23 mouse cellular contexts compared by ENCODE assay signal in the genomic region with DNA sequence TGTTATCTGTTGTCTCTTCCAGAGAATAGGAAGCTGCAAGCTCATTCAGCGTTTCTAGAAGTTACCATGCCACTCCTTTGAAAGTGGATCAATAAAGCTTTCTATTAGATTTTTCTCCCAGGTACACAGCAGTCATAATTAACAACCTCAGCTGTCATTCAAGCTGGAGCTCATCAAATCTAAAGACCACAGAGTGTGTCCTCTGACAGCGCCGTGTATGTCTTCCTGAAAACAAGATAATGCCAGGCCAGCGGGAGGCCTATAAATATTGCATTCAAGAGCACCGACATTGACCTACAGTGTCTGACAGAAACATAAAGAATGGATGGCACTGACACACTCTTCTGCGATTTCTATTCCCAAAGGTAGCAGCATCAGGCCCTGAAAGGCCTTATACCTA. TPM values are rescaled to one million over a fixed set of nuclear protein-coding genes. Genes with fewer than 3 reads are reported as not detected.
DNase-seq lines count a peak whose midpoint lies in the region; ATAC-seq and TF ChIP-seq lines count a peak whose summit lies in the region.
"Had no signal": no experiment of that assay in that cellular context is flagged by ENCODE, and none has a peak within 500 bp of the region (broad histone marks: within the 10 kb centered on the region; RNA-seq: fewer than 3 reads in every experiment).

No protein-coding gene starts in this region.

- H3K4me2 ChIP-seq in hindbrain, embryonic 13.5 days, result no peak overlapping the region
- no peak overlapping the region for H3K4me2 ChIP-seq in midbrain, embryonic 14.5 days (ENCODE audit: low read length)
- H3K4me2 ChIP-seq in hindbrain, embryonic 16.5 days (ENCODE audit: low read length), result no peak overlapping the region
- H3K4me2 ChIP-seq: embryonic facial prominence, embryonic 12.5 days; embryonic facial prominence, embryonic 15.5 days; heart, embryonic 12.5 days; heart, embryonic 15.5 days; hindbrain, embryonic 15.5 days had no signal

- H3K4me3 ChIP-seq in hindbrain, embryonic 13.5 days, result no peak overlapping the region
- no peak overlapping the region for H3K4me3 ChIP-seq in hindbrain, embryonic 10.5 days
- no peak overlapping the region for H3K4me3 ChIP-seq in midbrain, embryonic 14.5 days (replicated peaks; ENCODE audit: low read depth, low read length)
- H3K4me3 ChIP-seq in midbrain, embryonic 10.5 days, result no peak overlapping the region
- H3K4me3 ChIP-seq in hindbrain, embryonic 16.5 days (ENCODE audit: low read length), result no peak overlapping the region
- H3K4me3 ChIP-seq: embryonic facial prominence, embryonic 12.5 days; embryonic facial prominence, embryonic 15.5 days; heart, embryonic 12.5 days; heart, embryonic 15.5 days; hindbrain, embryonic 15.5 days had no signal

- no peak for DNase-seq in hindbrain, embryonic 10.5 days (ENCODE audit: low spot score)
- DNase-seq in midbrain, embryonic 14.5 days, result peak; percentile 36
- no peak for DNase-seq in midbrain, embryonic 10.5 days (ENCODE audit: low spot score)
- peak; percentile 44 for DNase-seq in brain, embryonic 14.5 days (ENCODE audit: low read depth)
- DNase-seq in right cerebral cortex, postnatal 25 days, result no peak
- no peak for DNase-seq in frontal cortex, postnatal 25 days (ENCODE audit: low spot score in 2 of 2)
- DNase-seq: gastrocnemius, postnatal 25 days had no signal

- no peaks in the 10 kb centered on the region for H3K9me3 ChIP-seq in hindbrain, embryonic 13.5 days
- no peaks in the 10 kb centered on the region for H3K9me3 ChIP-seq in hindbrain, embryonic 10.5 days
- no peaks in the 10 kb centered on the region for H3K9me3 ChIP-seq in midbrain, embryonic 14.5 days (ENCODE audit: control insufficient read depth, low read length)
- H3K9me3 ChIP-seq in midbrain, embryonic 10.5 days (replicated peaks), result peaks cover 1% of the 10 kb centered on the region; the same call in 1 of the 2 replicates
- no peaks in the 10 kb centered on the region for H3K9me3 ChIP-seq in hindbrain, embryonic 16.5 days (ENCODE audit: control insufficient read depth, low read length)
- H3K9me3 ChIP-seq: embryonic facial prominence, embryonic 12.5 days; embryonic facial prominence, embryonic 15.5 days; heart, embryonic 12.5 days; heart, embryonic 15.5 days; hindbrain, embryonic 15.5 days had no signal

- H3K9ac ChIP-seq in hindbrain, embryonic 13.5 days, result no peak overlapping the region
- no peak overlapping the region for H3K9ac ChIP-seq in midbrain, embryonic 14.5 days (replicated peaks; ENCODE audit: low read length)
- no peak overlapping the region for H3K9ac ChIP-seq in hindbrain, embryonic 16.5 days (ENCODE audit: low read depth, low read length)
- H3K9ac ChIP-seq: embryonic facial prominence, embryonic 12.5 days; embryonic facial prominence, embryonic 15.5 days; forebrain, postnatal 0 days; heart, embryonic 12.5 days; heart, embryonic 15.5 days; hindbrain, embryonic 15.5 days had no signal

- H3K36me3 ChIP-seq in hindbrain, embryonic 13.5 days, result no peaks in the 10 kb centered on the region
- no peaks in the 10 kb centered on the region for H3K36me3 ChIP-seq in hindbrain, embryonic 10.5 days
- H3K36me3 ChIP-seq in midbrain, embryonic 14.5 days (ENCODE audit: control insufficient read depth, insufficient read depth, low read length), result no peaks in the 10 kb centered on the region
- H3K36me3 ChIP-seq in midbrain, embryonic 10.5 days, result no peaks in the 10 kb centered on the region
- H3K36me3 ChIP-seq in hindbrain, embryonic 16.5 days (ENCODE audit: control insufficient read depth, insufficient read depth, low read length), result no peaks in the 10 kb centered on the region
- H3K36me3 ChIP-seq: embryonic facial prominence, embryonic 12.5 days; embryonic facial prominence, embryonic 15.5 days; heart, embryonic 12.5 days; heart, embryonic 15.5 days; hindbrain, embryonic 15.5 days had no signal

- 54% methylated on average over 6 of the region's 6 CpGs for WGBS in hindbrain, embryonic 13.5 days
- 72% methylated on average over 6 of the region's 6 CpGs for WGBS in hindbrain, embryonic 10.5 days
- 52% methylated on average over 6 of the region's 6 CpGs for WGBS in midbrain, embryonic 14.5 days
- 84% methylated on average over 6 of the region's 6 CpGs for WGBS in midbrain, embryonic 10.5 days
- WGBS in hindbrain, embryonic 16.5 days, result 51% methylated on average over 6 of the region's 6 CpGs

- H3K27me3 ChIP-seq in hindbrain, embryonic 13.5 days, result 0 out of 2 replicates have a peak, but pooled peaks cover 4% of the 10 kb centered on the region
- H3K27me3 ChIP-seq in hindbrain, embryonic 10.5 days (ENCODE audit: insufficient read depth, poor library complexity, severe bottlenecking), result no peaks in the 10 kb centered on the region
- H3K27me3 ChIP-seq in midbrain, embryonic 14.5 days (ENCODE audit: control insufficient read depth, insufficient read depth, low read length), result no peaks in the 10 kb centered on the region
- H3K27me3 ChIP-seq in midbrain, embryonic 10.5 days (ENCODE audit: low read depth, poor library complexity, severe bottlenecking), result no peaks in the 10 kb centered on the region
- no peaks in the 10 kb centered on the region for H3K27me3 ChIP-seq in hindbrain, embryonic 16.5 days (replicated peaks; ENCODE audit: control insufficient read depth, insufficient read depth, low read length)
- H3K27me3 ChIP-seq: embryonic facial prominence, embryonic 12.5 days; hindbrain, embryonic 15.5 days had no signal

- H3K4me1 ChIP-seq in hindbrain, embryonic 13.5 days (replicated peaks), result no peaks in the 10 kb centered on the region
- no peaks in the 10 kb centered on the region for H3K4me1 ChIP-seq in hindbrain, embryonic 10.5 days (replicated peaks)
- H3K4me1 ChIP-seq in midbrain, embryonic 14.5 days (ENCODE audit: control insufficient read depth, insufficient read depth, low read length), result no peaks in the 10 kb centered on the region
- H3K4me1 ChIP-seq in midbrain, embryonic 10.5 days, result no peaks in the 10 kb centered on the region
- no peaks in the 10 kb centered on the region for H3K4me1 ChIP-seq in hindbrain, embryonic 16.5 days (ENCODE audit: control insufficient read depth, insufficient read depth, low read depth, low read length)
- H3K4me1 ChIP-seq: embryonic facial prominence, embryonic 12.5 days; embryonic facial prominence, embryonic 15.5 days; heart, embryonic 12.5 days; heart, embryonic 15.5 days; hindbrain, embryonic 15.5 days had no signal

- TF ChIP-seq POLR2A in brain, embryonic 14.5 days (IDR thresholded peaks at IDR 0.05; ENCODE audit: borderline replicate concordance, extremely low read depth, insufficient read depth, insufficient read length, poor library complexity, severe bottlenecking), result no peak

- 0 out of 2 replicates have a peak, but pooled peaks have one; percentile 32 for ATAC-seq in hindbrain, embryonic 13.5 days (ENCODE audit: low FRiP score)
- no peak for ATAC-seq in midbrain, embryonic 14.5 days (ENCODE audit: low FRiP score, low TSS enrichment)
- ATAC-seq in hindbrain, embryonic 16.5 days, result peak; percentile 27; the same call in 1 of the 2 replicates
- ATAC-seq: CD4-positive, CD25-positive, alpha-beta regulatory T cell, adult 4 months; inflammation-experienced regulatory T-cells, adult 6 months had no signal

- H3K27ac ChIP-seq in hindbrain, embryonic 13.5 days, result no peak overlapping the region; the same call in 1 of the 2 replicates
- H3K27ac ChIP-seq in hindbrain, embryonic 10.5 days, result no peak overlapping the region
- no peak overlapping the region for H3K27ac ChIP-seq in midbrain, embryonic 14.5 days (replicated peaks; ENCODE audit: low read depth, low read length)
- no peak overlapping the region for H3K27ac ChIP-seq in midbrain, embryonic 10.5 days (replicated peaks)
- no peak overlapping the region for H3K27ac ChIP-seq in hindbrain, embryonic 16.5 days (ENCODE audit: low read depth, low read length)
- H3K27ac ChIP-seq: embryonic facial prominence, embryonic 12.5 days; embryonic facial prominence, embryonic 15.5 days; heart, embryonic 15.5 days; hindbrain, embryonic 15.5 days had no signal

- TF ChIP-seq CTCF in brain, embryonic 14.5 days (IDR thresholded peaks at IDR 0.05; ENCODE audit: borderline replicate concordance, extremely low read depth, insufficient read depth, insufficient read length), result no peak

RNA-seq across cellular contexts. Expression of a gene that starts 16.9 kb away (rescaled TPM):
- polyA plus RNA-seq in hindbrain, embryonic 13.5 days (2015; fragmentation: Nextera tagmentation; extraction: Ambion mirVana), result not detected in 2 replicates
- polyA plus RNA-seq in hindbrain, embryonic 10.5 days (2016; fragmentation: Nextera tagmentation; extraction: Ambion mirVana), result not detected in 2 replicates
- polyA plus RNA-seq in midbrain, embryonic 14.5 days (2014; fragmentation: Nextera tagmentation; extraction: Ambion mirVana), result not detected in 2 replicates
- polyA plus RNA-seq in midbrain, embryonic 10.5 days (2016; fragmentation: Nextera tagmentation; extraction: Ambion mirVana), result not detected in 2 replicates
- not detected in 2 replicates for polyA plus RNA-seq in brain, embryonic 14.5 days (2012; rRNA removed)
- not detected in 2 replicates for polyA plus RNA-seq in hindbrain, embryonic 16.5 days (2015; fragmentation: Nextera tagmentation; extraction: Ambion mirVana)
- polyA plus RNA-seq: adrenal gland, adult 2 months; C2C12; CD4-positive, CD25-positive, alpha-beta regulatory T cell, adult 4 months; embryonic facial prominence, embryonic 12.5 days; embryonic facial prominence, embryonic 15.5 days; forebrain, embryonic 11.5 days; forebrain, embryonic 14.5 days; forebrain, postnatal 0 days; frontal cortex, adult 2 months; gonadal fat pad, adult 2 months; heart, embryonic 12.5 days; inflammation-experienced regulatory T-cells, adult 6 months had no signal

RNA-seq across cellular contexts. Expression of a gene that starts 58.0 kb away (rescaled TPM):
- 60.7 and 66.5 TPM in 2 replicates for polyA plus RNA-seq in hindbrain, embryonic 13.5 days (2015; fragmentation: Nextera tagmentation; extraction: Ambion mirVana)
- 28.5 and 29.3 TPM in 2 replicates for polyA plus RNA-seq in hindbrain, embryonic 10.5 days (2016; fragmentation: Nextera tagmentation; extraction: Ambion mirVana)
- polyA plus RNA-seq in midbrain, embryonic 14.5 days (2014; fragmentation: Nextera tagmentation; extraction: Ambion mirVana), result 83.8 and 91.0 TPM in 2 replicates
- polyA plus RNA-seq in midbrain, embryonic 10.5 days (2016; fragmentation: Nextera tagmentation; extraction: Ambion mirVana), result 24.6 and 31.4 TPM in 2 replicates
- 98.7 and 107 TPM in 2 replicates for polyA plus RNA-seq in brain, embryonic 14.5 days (2012; rRNA removed)
- 23.8 and 69.7 TPM in 2 replicates for polyA plus RNA-seq in hindbrain, embryonic 16.5 days (2015; fragmentation: Nextera tagmentation; extraction: Ambion mirVana)

Comparison
In these comparisons a context has a peak if more than half of its experiments do, and no peak if none do; other contexts are left out.
1. DNase-seq: peak in midbrain, embryonic 14.5 days (single experiment) and brain, embryonic 14.5 days (single experiment); none in hindbrain, embryonic 10.5 days (single experiment), midbrain, embryonic 10.5 days (single experiment), right cerebral cortex, postnatal 25 days (single experiment) and frontal cortex, postnatal 25 days (0 of 2).